Mouse (Mus musculus) layer of hippocampus, adult 9-11 months (tissue): Measurements from ENCODE around the gene Spag9.
"Not testable (repeated sequence)": the region's sequence is repeated elsewhere in the genome, so short reads cannot be mapped to it uniquely, and the experiment has no call there.

Experiments
- DNase-seq: peaks from one replicate; pipeline ENCODE4 v3.0.0; 2022

Gene Spag9

DNA sequence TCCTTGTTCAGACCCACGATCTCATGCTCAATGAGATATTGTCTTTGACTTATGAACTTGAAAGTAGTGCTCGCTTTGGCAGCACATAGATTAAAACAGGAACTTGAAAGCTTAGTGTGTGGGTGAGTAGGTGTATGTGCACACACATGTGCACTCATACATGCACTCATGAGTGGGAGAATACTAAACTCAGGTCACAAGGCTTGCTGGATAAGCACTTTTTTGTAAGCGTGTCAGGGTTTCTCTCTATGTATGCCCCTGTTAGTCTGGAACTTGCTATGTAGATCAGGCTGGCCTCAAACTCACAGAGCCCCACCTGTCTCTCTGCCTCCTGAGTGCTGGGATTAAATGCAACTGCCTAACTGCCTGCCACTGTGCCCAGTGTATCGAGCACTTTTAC is 8.9 kb upstream of the Spag9 start:
- no peak for DNase-seq

GRCm38 (mm10) chr11:93987625-93988327 is 8.1 kb upstream of the Spag9 start:
- DNase-seq: no peak

- no peak for DNase-seq
These were observed 7.4 kb upstream of the Spag9 start for GRCm38 (mm10) chr11:93988328-93989062.

GRCm38 (mm10) chr11:93994531-93994930 is 1.4 kb upstream of the Spag9 start:
- DNase-seq: no peak

DNA sequence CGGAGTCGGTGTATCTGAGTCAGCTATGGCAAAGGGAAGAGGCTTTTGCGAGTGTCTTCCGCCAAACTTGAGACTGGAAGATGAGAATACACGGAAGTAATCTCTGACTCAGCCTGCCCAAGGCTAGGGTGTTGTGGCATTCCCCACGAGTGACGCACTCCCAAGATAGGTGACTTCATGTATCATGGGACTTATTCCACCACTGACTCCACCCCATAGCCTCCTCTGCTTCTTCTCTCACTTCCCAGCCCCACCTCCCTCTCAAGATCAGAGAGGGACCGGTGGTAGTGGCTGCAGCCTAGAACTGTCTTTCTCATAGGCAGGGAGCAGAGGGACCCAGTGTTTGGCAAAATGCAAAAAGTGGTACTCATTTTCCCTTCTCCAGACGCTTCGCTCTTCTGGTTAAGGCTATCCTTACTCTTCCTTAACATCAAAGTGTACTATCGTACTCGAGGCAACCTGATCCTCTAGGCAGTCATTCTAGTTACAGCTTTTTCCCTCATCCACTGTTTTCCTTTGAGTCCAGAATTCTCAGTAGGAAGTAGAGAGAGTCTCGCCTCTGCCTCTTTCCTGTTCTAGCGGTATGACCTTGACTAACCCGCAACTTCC is 676 bp upstream of the Spag9 start:
- peak; percentile 93 for DNase-seq

DNA sequence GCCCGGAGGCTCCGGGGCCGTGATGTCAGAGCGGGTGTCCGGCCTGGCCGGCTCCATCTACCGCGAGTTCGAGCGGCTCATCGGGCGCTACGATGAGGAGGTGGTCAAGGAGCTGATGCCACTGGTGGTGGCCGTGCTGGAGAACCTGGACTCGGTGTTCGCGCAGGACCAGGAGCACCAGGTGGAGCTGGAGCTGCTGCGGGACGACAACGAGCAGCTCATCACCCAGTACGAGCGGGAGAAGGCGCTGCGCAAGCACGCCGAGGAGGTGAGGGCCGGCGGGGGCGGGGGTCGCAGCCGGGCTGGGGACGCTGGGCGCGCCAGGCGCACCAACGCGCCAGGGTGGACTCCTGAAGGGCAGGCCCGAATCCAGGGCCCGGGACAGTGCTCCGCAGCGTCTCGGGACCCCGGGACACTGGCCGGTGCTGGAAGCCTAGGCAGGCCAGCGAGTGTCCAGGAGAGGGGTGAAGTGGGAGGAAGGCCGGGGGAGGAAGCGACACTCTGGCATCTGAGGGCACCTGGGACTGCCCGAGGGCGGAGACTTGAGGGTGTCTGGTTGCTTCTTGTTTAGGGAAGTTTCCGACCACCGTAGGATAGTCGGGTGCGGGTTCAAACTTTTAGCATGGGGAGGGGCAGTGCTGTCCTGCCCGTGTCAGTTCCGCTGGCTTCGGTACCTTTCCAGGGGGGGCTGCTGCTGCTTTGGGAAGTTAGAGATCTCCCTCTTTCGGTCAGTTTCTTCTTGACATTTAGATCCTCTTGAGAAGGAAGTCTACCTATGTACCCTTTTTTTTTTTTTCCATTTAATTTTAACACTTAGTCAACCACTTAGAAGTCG is 632 bp downstream of the Spag9 start:
- peak; percentile 57 for DNase-seq

DNA sequence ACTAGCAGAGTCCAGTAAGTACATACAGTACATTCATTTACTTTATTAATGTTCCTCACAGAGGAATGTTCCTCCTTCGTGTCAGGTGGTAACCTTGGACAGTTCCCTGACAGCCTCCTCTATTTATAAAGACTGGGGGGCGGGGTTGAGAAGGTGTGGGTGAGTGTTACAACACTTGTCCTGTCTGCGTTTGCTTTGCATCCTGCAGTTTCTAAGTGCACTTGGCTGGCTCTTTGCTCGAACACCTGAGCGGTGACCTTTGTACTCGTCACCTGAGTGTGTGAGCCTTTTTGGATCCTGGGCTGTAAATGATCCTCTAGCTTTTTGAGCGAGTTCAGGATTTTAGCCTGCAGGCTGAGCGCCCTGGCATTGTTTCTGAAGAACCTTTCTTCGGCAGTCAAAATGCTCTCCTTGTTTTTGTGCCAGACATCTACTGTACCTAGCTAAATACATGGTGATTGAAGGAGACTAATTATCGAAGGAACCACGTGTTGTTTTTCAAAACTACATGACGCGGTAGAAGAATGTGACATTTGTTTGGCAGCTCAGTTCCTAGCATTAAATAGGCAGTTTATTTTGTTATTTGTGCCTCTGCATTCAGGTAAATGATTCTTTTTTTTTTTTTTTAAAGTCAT is 1.4 kb downstream of the Spag9 start:
- DNase-seq: no peak

GRCm38 (mm10) chr11:93999276-93999675 is 3.4 kb downstream of the Spag9 start:
- no peak for DNase-seq

- DNase-seq: no peak
These were observed 7.5 kb downstream of the Spag9 start for GRCm38 (mm10) chr11:94003346-94003745.

GRCm38 (mm10) chr11:94019091-94019490 is 23.2 kb downstream of the Spag9 start:
- no peak for DNase-seq

DNA sequence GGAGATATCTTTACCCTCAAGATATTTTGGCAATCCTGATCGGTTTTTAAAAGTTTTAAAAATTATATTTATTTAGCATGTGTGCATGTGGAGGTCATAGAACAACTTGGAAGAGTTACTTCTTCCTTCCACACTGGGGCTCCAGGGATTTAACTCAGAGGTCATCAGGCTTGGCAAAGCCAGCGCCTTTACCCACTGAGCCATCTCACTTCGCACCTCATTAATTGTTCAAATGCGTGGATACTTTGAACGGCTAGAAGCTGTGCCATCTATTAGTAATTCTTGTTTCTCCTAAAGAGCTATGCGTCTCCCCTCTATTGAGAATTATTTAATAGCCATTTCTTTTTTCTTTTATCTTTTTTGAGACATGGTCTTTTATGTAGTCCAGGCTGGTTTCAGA is 24.5 kb downstream of the Spag9 start:
- no peak for DNase-seq

DNA sequence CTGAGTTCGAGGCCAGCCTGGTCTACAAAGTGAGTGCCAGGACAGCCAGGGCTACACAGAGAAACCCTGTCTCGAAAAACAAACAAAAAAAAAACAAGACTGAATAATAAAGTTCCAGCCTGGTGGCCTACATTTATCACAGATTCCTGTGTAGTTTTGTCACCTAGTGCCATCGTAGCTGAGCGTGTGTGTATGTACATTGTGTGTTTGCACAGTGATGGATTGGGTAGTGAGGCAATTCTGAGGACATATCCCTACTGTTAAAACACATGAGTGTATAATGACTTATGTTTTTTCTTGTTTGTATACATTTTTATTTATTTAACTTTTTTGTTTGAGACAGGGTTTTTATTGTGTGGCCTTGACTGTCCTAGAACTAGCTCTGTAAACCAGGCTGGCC is 30.4 kb downstream of the Spag9 start:
- no peak for DNase-seq

DNA sequence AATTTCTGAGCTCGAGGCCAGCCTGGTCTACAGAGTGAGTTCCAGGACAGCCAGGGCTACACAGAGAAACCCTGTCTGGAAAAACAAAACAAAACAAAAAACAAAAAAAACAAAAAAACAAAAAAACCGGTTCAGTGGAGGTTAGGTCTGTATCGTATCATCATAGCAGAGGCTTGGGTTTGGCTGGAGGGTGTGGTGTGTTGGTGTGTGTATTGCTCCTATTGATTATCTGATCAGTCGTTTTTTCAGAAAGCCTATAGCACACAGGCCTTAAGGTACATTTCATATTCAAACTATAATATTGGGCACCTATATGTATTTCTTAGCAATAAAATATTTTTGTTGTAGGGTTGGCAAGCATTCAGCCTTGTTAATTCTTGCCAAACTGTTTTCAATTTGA is 36.2 kb downstream of the Spag9 start:
- no peak for DNase-seq

- no peak for DNase-seq
These were observed 37.1 kb downstream of the Spag9 start for GRCm38 (mm10) chr11:94032971-94033370.

GRCm38 (mm10) chr11:94035974-94036373 is 40.1 kb downstream of the Spag9 start:
- DNase-seq: no peak

DNA sequence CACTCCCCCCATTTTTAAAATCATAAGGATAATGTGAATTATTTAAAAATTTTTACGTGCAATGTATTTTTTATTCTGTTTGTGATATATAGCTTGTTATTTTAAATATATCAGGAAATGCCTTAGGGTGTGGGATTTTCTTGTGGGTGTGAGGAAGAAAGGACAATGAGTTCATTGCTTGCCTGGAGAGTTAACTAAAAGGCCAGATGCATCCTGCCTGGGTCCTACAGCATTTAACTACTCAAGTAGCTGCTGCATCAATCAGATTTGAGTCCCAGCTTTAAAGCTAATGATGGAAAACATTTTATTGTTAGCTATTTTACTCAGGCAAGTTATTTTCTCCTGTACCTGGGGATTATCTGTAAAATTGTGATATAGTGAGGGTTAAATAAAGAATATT is 45.6 kb downstream of the Spag9 start:
- DNase-seq: no peak

- not testable (repeated sequence) for DNase-seq
These were observed 46.4 kb downstream of the Spag9 start for GRCm38 (mm10) chr11:94042301-94042700.

- peak; percentile 95 for DNase-seq
These were observed 48.4 kb downstream of the Spag9 start for GRCm38 (mm10) chr11:94043998-94044985.

GRCm38 (mm10) chr11:94045016-94045415 is 49.1 kb downstream of the Spag9 start:
- DNase-seq: peak; percentile 12

- DNase-seq: no peak
These were observed 51.4 kb downstream of the Spag9 start for GRCm38 (mm10) chr11:94047288-94047687.

GRCm38 (mm10) chr11:94054176-94054575 is 58.3 kb downstream of the Spag9 start:
- no peak for DNase-seq
